Mouse (Mus musculus) megakaryocyte, embryonic 14.5 days (primary cell): ENCODE data around the gene Cat.

ENCODE experiments used
- FLI1 ChIP-seq: IDR thresholded peaks from 2 replicates; pipeline ENCODE4 v1.6.1; 2012; ENCODE audit warnings: low read length, inconsistent platforms, mixed read lengths
- GATA1 ChIP-seq: IDR thresholded peaks from 3 replicates; pipeline ENCODE4 v1.6.1; 2012; ENCODE audit warnings: mixed read lengths, low read length, inconsistent platforms, borderline replicate concordance

DNA sequence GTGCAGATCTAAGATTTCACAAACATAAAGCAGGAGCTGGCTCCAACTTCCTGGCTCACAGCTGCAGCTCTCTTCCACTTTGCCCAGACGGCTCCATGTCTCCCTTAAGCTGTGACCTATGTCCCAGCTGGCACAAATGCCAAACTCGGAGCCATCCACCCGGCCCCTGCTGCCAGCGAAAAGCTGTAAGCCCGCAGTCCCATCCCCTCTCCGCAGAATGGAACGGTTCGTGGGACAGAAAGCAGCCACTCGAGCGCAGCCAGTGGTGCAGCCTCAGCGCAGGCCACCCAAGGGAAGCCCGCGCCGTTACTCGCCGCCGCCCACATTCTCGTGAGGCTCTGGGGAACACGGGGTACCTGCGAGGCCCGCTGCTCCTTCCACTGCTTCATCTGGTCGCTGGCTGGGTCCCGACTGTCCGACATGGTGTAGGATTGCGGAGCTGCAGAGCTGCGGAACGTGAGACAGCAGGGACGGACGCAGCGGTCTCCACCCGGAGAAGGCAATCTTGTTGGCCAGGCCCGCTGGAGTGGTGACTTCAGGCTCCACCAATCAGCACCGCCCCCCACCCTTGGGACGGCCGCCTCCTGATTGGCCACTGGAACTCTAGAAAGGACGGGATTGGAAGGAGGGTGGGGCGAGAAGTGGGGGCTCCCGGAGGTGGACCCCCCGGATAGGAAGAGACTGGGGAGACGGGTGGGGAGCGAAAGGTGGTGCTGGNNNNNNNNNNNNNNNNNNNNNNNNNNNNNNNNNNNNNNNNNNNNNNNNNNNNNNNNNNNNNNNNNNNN lies at the start of gene Cat:
- TF ChIP-seq GATA1 (no peak), FLI1 (no peak)
